Mouse (Mus musculus): Measurements from ENCODE around the gene Arl14. TPM values are rescaled to one million over a fixed set of nuclear protein-coding genes. Genes with fewer than 3 reads are reported as not detected.
"Not testable (repeated sequence)": the region's sequence is repeated elsewhere in the genome, so short reads cannot be mapped to it uniquely, and the experiment has no call there.

Arl14 gene
- polyA plus RNA-seq, 1 experiment from 2014 or later = not detected

DNA sequence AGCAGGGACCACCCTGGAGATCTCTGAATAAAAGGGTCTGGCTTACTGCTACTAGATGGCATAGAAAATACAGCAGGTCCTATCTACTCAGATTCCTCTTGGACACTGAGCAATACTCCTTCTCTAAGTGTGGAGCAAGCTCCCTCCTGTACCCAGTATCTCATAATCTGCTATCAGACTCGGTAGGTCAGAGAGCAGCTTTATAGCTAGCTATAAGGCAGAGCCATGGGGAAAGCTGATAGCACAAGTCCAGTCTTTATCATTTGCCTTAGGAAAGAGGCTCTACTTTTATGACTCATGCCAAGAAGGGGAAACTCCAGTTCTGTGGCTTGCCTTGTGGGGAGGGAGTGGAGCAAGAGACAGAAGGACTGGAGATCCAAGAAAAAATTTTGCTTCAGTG lies 18.8 kb downstream of the Arl14 start:
- Histone ChIP-seq H3K27me3 (ENCODE audit: control insufficient read depth, insufficient read depth, low read length) (no peaks in the 10 kb centered on the region), H3K27ac (ENCODE audit: low read depth, low read length) (no peak overlapping the region), H3K4me3 (ENCODE audit: low read depth, low read length) (no peak overlapping the region), H3K4me1 (ENCODE audit: control insufficient read depth, insufficient read depth, low read length) (no peaks in the 10 kb centered on the region), H3K36me3 (ENCODE audit: control insufficient read depth, insufficient read depth, low read length) (no peaks in the 10 kb centered on the region), H3K9ac (replicated peaks; ENCODE audit: low read depth, low read length) (no peak overlapping the region), H3K9me3 (ENCODE audit: control insufficient read depth, low read length) (no peaks in the 10 kb centered on the region), H3K4me2 (ENCODE audit: low read depth, low read length) (no peak overlapping the region)
- WGBS = 75% methylated on average over 1 of the region's 1 CpGs
- no peak for ATAC-seq (ENCODE audit: low read depth)

DNA sequence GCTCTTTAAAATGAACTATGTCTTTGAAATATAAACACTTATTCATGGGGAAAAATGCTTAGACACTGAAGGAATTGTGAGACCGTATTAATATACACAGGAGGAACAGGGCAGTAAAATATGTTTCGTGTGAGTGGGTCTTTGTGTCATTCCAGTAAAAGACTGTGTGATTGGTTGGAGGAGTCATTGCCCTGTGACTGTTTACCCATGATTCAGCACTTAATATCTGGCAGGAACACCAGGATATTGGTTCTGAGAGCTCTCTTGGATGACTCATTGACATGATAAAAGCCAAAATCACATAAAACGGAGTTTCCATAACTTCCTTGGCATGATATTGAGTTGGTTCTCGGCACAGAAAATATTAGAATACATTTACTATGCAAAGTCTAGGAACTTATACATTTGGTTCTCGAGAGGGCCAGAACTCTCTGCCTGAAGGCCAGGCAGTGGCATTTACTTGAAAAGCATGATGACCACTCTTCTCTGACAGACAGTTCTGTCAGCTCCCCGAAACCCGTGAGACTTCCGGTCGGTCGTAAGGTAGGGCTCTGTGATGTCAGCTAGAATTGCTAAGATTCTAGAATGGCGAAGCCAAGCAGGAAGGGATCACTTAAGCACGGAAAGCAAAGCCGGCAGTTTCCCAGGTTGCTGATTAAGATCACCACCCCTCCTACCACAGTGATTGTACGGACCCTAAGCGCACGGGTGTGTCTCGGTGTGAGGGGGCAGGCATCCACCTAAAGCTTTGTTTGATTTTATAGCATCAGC lies 31.1 kb downstream of the Arl14 start:
- no peak overlapping the region for H3K27ac ChIP-seq (ENCODE audit: low read depth, low read length)
- no peaks in the 10 kb centered on the region for H3K36me3 ChIP-seq (ENCODE audit: control insufficient read depth, insufficient read depth, low read length)
- WGBS = 89% methylated on average over 17 of the region's 17 CpGs
- H3K9ac ChIP-seq (replicated peaks; ENCODE audit: low read depth, low read length) = no peak overlapping the region
- H3K9me3 ChIP-seq (ENCODE audit: control insufficient read depth, low read length) = no peaks in the 10 kb centered on the region
- no peak overlapping the region for H3K4me3 ChIP-seq (ENCODE audit: low read depth, low read length)
- ATAC-seq (ENCODE audit: low read depth) = no peak
- H3K4me2 ChIP-seq (ENCODE audit: low read depth, low read length) = no peak overlapping the region
- H3K27me3 ChIP-seq (ENCODE audit: control insufficient read depth, insufficient read depth, low read length) = no peaks in the 10 kb centered on the region
- H3K4me1 ChIP-seq (ENCODE audit: control insufficient read depth, insufficient read depth, low read length) = no peaks in the 10 kb centered on the region

- Histone ChIP-seq H3K27ac (ENCODE audit: low read depth, low read length) (no peak overlapping the region), H3K27me3 (ENCODE audit: control insufficient read depth, insufficient read depth, low read length) (no peaks in the 10 kb centered on the region), H3K36me3 (ENCODE audit: control insufficient read depth, insufficient read depth, low read length) (no peaks in the 10 kb centered on the region), H3K4me2 (ENCODE audit: low read depth, low read length) (no peak overlapping the region), H3K4me3 (ENCODE audit: low read depth, low read length) (no peak overlapping the region), H3K9ac (replicated peaks; ENCODE audit: low read depth, low read length) (no peak overlapping the region), H3K4me1 (ENCODE audit: control insufficient read depth, insufficient read depth, low read length) (no peaks in the 10 kb centered on the region), H3K9me3 (ENCODE audit: control insufficient read depth, low read length) (no peaks in the 10 kb centered on the region)
- WGBS = 53% methylated on average over 7 of the region's 7 CpGs
- no peak for ATAC-seq (ENCODE audit: low read depth)
Observed at GRCm38 (mm10) chr3:69254676-69255075, 32.5 kb downstream of the Arl14 start.

- H3K9ac ChIP-seq (replicated peaks; ENCODE audit: low read depth, low read length) = no peak overlapping the region
- H3K4me3 ChIP-seq (ENCODE audit: low read depth, low read length) = no peak overlapping the region
- 9% methylated on average over 2 of the region's 2 CpGs for WGBS
- H3K4me1 ChIP-seq (ENCODE audit: control insufficient read depth, insufficient read depth, low read length) = no peaks in the 10 kb centered on the region
- no peaks in the 10 kb centered on the region for H3K36me3 ChIP-seq (ENCODE audit: control insufficient read depth, insufficient read depth, low read length)
- H3K27me3 ChIP-seq (ENCODE audit: control insufficient read depth, insufficient read depth, low read length) = no peaks in the 10 kb centered on the region
- H3K9me3 ChIP-seq (ENCODE audit: control insufficient read depth, low read length) = no peaks in the 10 kb centered on the region
- no peak overlapping the region for H3K27ac ChIP-seq (ENCODE audit: low read depth, low read length)
- no peak overlapping the region for H3K4me2 ChIP-seq (ENCODE audit: low read depth, low read length)
- peak; percentile 31; the same call in 1 of the 2 replicates for ATAC-seq (ENCODE audit: low read depth)
Observed at GRCm38 (mm10) chr3:69257049-69257699, 35.0 kb downstream of the Arl14 start.

DNA sequence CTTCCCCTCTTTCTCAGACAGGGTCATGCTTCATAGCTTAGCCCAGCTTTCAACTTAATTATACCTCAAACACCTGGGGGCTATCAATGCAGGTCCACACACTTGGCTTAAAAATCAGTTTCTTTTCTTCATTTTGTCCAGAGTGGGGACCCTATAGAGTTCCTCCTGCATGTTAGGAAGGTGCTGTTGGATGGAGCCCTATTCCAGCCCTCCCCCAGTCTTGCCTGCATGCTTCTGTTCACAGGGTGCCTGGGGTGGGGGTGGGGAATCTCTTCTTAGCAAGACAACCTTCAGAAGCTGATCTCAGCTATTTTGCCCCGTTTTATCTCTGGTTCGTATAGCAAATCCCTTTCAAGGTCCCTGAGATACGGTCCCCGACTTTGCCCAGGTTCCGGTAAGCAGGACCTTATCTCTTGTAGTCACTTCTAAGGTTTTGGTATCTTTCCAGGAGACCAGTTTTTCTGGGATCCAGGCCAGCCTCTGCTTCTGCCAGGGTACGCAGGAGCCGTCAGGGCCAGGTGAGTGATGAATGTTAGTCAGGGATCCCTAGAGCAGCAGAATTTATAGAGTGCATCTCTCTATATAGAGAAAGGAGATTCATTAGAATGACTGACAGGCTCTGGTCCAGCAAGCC lies 40.9 kb downstream of the Arl14 start:
- Histone ChIP-seq H3K9me3 (ENCODE audit: control insufficient read depth, low read length) (no peaks in the 10 kb centered on the region), H3K36me3 (ENCODE audit: control insufficient read depth, insufficient read depth, low read length) (no peaks in the 10 kb centered on the region), H3K9ac (replicated peaks; ENCODE audit: low read depth, low read length) (no peak overlapping the region), H3K4me3 (ENCODE audit: low read depth, low read length) (no peak overlapping the region), H3K4me1 (ENCODE audit: control insufficient read depth, insufficient read depth, low read length) (no peaks in the 10 kb centered on the region), H3K27me3 (ENCODE audit: control insufficient read depth, insufficient read depth, low read length) (no peaks in the 10 kb centered on the region), H3K4me2 (ENCODE audit: low read depth, low read length) (no peak overlapping the region), H3K27ac (ENCODE audit: low read depth, low read length) (no peak overlapping the region)
- WGBS = 87% methylated on average over 7 of the region's 7 CpGs
- ATAC-seq (ENCODE audit: low read depth) = no peak

DNA sequence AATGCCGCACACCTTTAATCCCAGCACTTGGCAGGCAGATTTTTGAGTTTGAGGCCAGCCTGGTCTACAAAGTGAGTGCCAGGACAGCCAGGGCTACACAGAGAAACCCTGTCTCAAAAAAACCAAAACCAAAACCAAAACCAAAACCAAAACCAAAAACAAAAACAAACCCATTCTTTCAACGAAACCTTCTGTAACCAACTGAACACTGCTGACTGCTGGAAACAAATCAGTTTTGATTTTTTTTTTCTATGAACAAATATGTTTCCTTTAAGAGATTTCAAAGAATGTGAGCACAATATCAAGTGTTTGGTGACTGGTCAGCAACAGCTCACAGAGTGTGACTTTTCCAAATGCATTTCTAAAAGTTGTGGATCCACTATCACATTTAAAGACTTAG lies 42.1 kb downstream of the Arl14 start:
- H3K9ac ChIP-seq (replicated peaks; ENCODE audit: low read depth, low read length); H3K9me3 ChIP-seq (ENCODE audit: control insufficient read depth, low read length); H3K27me3 ChIP-seq (ENCODE audit: control insufficient read depth, insufficient read depth, low read length); H3K4me3 ChIP-seq (ENCODE audit: low read depth, low read length); ATAC-seq (ENCODE audit: low read depth); H3K36me3 ChIP-seq (ENCODE audit: control insufficient read depth, insufficient read depth, low read length); H3K27ac ChIP-seq (ENCODE audit: low read depth, low read length); H3K4me2 ChIP-seq (ENCODE audit: low read depth, low read length); H3K4me1 ChIP-seq (ENCODE audit: control insufficient read depth, insufficient read depth, low read length): not testable (repeated sequence)
- 90% methylated on average over 2 of the region's 2 CpGs for WGBS

DNA sequence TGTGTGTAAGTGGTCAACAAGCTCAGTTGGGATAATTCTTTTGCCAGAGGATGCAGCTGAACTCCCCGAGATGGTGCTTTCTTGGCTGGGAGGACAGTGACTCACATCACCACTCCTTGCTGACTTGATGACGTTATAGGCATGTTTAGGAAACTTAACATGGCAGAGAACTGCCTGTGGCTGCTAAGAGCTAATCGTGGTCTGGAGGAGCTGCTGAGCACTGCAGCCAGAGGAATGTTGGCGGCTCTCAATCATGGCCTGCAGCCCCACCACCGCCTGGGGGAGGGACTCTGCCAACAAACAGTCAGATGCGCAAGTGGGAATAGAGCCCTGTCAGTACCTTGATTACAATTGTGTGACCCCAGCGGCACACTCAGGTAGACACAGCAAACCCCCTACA lies 49.6 kb downstream of the Arl14 start:
- Histone ChIP-seq H3K4me1 (ENCODE audit: control insufficient read depth, insufficient read depth, low read length) (no peaks in the 10 kb centered on the region), H3K9me3 (ENCODE audit: control insufficient read depth, low read length) (no peaks in the 10 kb centered on the region), H3K9ac (replicated peaks; ENCODE audit: low read depth, low read length) (no peak overlapping the region), H3K27me3 (ENCODE audit: control insufficient read depth, insufficient read depth, low read length) (no peaks in the 10 kb centered on the region), H3K36me3 (ENCODE audit: control insufficient read depth, insufficient read depth, low read length) (no peaks in the 10 kb centered on the region), H3K4me3 (ENCODE audit: low read depth, low read length) (no peak overlapping the region), H3K4me2 (ENCODE audit: low read depth, low read length) (no peak overlapping the region), H3K27ac (ENCODE audit: low read depth, low read length) (no peak overlapping the region)
- no peak for ATAC-seq (ENCODE audit: low read depth)
- WGBS = 75% methylated on average over 7 of the region's 7 CpGs

Data from neural tube, embryonic 14.5 days (tissue).